Mouse (Mus musculus) heart, adult 11 months (tissue): ENCODE results near the gene Cdan1.
A peak's percentile ranks its signal among the peaks of the same experiment; 100 is the strongest.

Source experiments
- DNase-seq: peaks from one replicate; pipeline ENCODE4 v3.0.0; 2022

Gene Cdan1

GRCm38 (mm10) chr2:120849449-120850423 is at the start of gene Cdan1:
Gene Cdan1 (minus strand): TSS chr2:120850128.
- DNase-seq, result peak; percentile 89

- DNase-seq, result no peak
Observed at GRCm38 (mm10) chr2:120896361-120896760, 46.4 kb upstream of the Cdan1 start.

- no peak for DNase-seq
Observed at GRCm38 (mm10) chr2:120887601-120888000, 37.7 kb upstream of the Cdan1 start.

- DNase-seq, result no peak
Observed at GRCm38 (mm10) chr2:120873192-120873591, 23.3 kb upstream of the Cdan1 start.

GRCm38 (mm10) chr2:120871447-120872336 is 21.8 kb upstream of the Cdan1 start:
- peak; percentile 94 for DNase-seq

GRCm38 (mm10) chr2:120867336-120867735 is 17.4 kb upstream of the Cdan1 start:
- DNase-seq, result no peak

- no peak for DNase-seq
Observed at GRCm38 (mm10) chr2:120866561-120866960, 16.6 kb upstream of the Cdan1 start.

GRCm38 (mm10) chr2:120863389-120863788 is 13.5 kb upstream of the Cdan1 start:
- no peak for DNase-seq

- no peak for DNase-seq
Observed at GRCm38 (mm10) chr2:120860699-120861098, 10.8 kb upstream of the Cdan1 start.

GRCm38 (mm10) chr2:120858131-120858530 is 8.2 kb upstream of the Cdan1 start:
- no peak for DNase-seq

GRCm38 (mm10) chr2:120853151-120853550 is 3.2 kb upstream of the Cdan1 start:
- DNase-seq, result no peak

GRCm38 (mm10) chr2:120852626-120853025 is 2.7 kb upstream of the Cdan1 start:
- DNase-seq, result no peak

GRCm38 (mm10) chr2:120850424-120851082 is 625 bp upstream of the Cdan1 start, which contains the start of gene Ttbk2:
Gene Ttbk2 (minus strand): TSS chr2:120850604.
- peak; percentile 100 for DNase-seq

GRCm38 (mm10) chr2:120845280-120845679 is 4.6 kb downstream of the Cdan1 start:
- no peak for DNase-seq

GRCm38 (mm10) chr2:120843990-120844389 is 5.9 kb downstream of the Cdan1 start:
- DNase-seq, result no peak

GRCm38 (mm10) chr2:120841211-120841610 is 8.7 kb downstream of the Cdan1 start:
- DNase-seq, result no peak

GRCm38 (mm10) chr2:120835167-120835566 is 14.8 kb downstream of the Cdan1 start:
- no peak for DNase-seq

GRCm38 (mm10) chr2:120826936-120827638 is 22.8 kb downstream of the Cdan1 start:
- no peak for DNase-seq

GRCm38 (mm10) chr2:120770265-120770935 is 79.5 kb downstream of the Cdan1 start:
- DNase-seq, result no peak

GRCm38 (mm10) chr2:120761922-120762321 is 88.0 kb downstream of the Cdan1 start:
- no peak for DNase-seq

GRCm38 (mm10) chr2:120748041-120748440 is 101.9 kb downstream of the Cdan1 start:
- DNase-seq, result peak; percentile 71

GRCm38 (mm10) chr2:120745496-120745895 is 104.4 kb downstream of the Cdan1 start:
- no peak for DNase-seq
